Mouse (Mus musculus) layer of hippocampus, adult 2 months (tissue): ENCODE data around the gene Pde4d. TPM values are rescaled to one million over a fixed set of nuclear protein-coding genes. Genes with fewer than 3 reads are reported as not detected.

Experiments used
- DNase-seq, 2 experiments: peaks; one replicate each; pipeline ENCODE4 v3.0.0; 2022; ENCODE audit warnings: low spot score in 2 of 2
- H3K27ac ChIP-seq: fragments of 200-600 bp; 2 replicates; pipeline ENCODE4 v1.8.1; 2022
- H3K4me3 ChIP-seq: fragments of 200-600 bp; 2 replicates; pipeline ENCODE4 v1.8.1; 2022; ENCODE audit warnings: mild to moderate bottlenecking
- CTCF ChIP-seq: fragments of 200-600 bp; conservative IDR thresholded peaks from 2 replicates; pipeline ENCODE4 v1.8.1; 2022; ENCODE audit warnings: antibody characterized with exemption, mild to moderate bottlenecking, moderate library complexity
- total RNA-seq, 2 experiments: library from RNA; stranded (reverse); gene quantifications; 2 replicates each; pipeline ENCODE4 v1.2.3; 2021

Gene Pde4d
- total RNA-seq, 2 experiments from 2014 or later: 72.2 to 73.8 TPM

DNA sequence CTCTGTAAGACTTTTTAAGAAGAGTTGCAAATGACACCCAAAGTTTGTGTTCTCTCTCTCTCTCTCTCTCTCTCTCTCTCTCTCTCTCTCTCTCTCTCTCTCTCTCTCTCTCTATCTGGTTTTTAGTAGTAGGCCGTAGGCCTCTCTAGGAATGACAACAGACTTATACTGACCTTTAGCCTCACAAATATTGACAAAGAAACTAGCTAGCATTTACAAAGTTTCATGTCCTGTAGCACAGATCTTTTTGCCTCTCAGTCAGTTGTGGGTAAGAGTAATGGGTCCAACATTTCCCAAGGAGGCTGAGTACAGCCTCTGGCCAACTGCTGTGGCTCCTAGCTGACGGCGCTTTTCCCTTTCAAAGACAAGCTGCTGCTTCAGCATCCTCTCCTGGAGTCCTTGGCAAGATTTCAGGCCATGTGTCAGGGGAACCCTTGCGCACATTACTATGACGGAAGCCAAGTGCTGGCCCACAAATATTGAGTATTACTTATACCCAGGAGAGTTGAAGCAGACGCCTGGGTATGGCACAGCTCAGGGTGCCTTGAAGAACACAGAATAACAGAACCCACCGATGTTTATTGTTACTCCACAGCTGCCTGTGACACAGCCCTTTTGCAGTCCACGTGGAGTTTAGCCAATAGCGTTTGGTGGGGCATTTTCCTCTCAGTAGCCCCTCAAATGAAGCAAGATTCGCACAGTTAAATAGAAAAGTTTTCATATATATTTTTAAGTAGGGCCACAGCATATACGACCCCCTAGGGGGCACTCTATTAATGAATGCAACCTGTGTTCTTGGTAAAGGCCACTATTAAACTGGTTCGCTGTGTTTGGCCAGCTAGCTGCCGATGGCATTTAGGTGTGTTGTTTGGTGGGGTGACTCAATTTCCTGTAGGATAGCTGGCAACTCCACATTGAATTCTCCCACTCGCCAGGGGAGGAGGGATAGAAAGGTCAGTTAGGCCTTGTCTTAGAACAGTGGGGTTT is 1450.0 kb downstream of the Pde4d start:
- H3K27ac ChIP-seq: no peak overlapping the region
- peak; percentile 40 for TF ChIP-seq CTCF
- DNase-seq: no peak
- no peak overlapping the region for H3K4me3 ChIP-seq

DNA sequence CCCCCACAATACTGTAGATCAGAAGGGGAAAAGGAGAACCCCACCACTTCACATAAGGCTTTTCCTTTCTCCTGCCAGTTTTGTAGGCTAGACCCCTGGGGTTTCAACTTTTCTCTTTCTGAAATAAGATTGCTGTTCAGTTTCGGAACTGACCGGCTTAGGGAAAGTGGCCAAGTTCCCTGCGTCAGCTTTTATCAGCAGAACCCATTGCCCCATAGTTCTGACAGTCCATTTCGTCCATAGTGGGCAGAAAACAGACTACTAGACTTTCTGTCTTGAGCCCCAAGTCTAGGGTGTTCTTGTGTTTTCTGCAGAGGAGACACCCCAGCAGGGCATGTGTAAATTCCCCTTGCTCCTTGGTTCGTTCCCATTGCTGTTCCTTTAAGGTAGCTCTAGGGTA is 1452.1 kb downstream of the Pde4d start:
- H3K27ac ChIP-seq: no peak overlapping the region
- no peak for DNase-seq
- peak overlapping the region; percentile 83 for H3K4me3 ChIP-seq
- TF ChIP-seq CTCF: no peak

DNA sequence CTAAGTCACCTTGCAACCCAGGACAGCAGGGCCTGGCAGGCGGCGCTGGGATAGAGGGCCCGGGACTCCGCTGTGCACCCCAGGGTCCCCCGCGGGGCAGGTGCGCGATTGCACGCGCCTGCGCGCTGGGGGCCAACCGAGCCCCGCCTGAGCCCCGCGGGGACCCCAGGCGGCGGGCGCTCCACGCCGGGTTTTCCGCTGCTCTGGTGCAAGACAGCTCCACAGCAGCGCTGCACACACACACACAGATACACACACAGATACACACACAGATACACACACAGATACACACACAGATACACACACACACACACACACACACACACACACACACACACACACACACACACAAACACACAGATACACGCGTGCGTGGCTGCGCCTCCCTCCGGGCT is 1452.7 kb downstream of the Pde4d start:
- peak overlapping the region; percentile 79; the same call in 1 of the 2 replicates for H3K27ac ChIP-seq
- H3K4me3 ChIP-seq: peak overlapping the region; percentile 83
- peak; percentile 24 to 26 for DNase-seq

DNA sequence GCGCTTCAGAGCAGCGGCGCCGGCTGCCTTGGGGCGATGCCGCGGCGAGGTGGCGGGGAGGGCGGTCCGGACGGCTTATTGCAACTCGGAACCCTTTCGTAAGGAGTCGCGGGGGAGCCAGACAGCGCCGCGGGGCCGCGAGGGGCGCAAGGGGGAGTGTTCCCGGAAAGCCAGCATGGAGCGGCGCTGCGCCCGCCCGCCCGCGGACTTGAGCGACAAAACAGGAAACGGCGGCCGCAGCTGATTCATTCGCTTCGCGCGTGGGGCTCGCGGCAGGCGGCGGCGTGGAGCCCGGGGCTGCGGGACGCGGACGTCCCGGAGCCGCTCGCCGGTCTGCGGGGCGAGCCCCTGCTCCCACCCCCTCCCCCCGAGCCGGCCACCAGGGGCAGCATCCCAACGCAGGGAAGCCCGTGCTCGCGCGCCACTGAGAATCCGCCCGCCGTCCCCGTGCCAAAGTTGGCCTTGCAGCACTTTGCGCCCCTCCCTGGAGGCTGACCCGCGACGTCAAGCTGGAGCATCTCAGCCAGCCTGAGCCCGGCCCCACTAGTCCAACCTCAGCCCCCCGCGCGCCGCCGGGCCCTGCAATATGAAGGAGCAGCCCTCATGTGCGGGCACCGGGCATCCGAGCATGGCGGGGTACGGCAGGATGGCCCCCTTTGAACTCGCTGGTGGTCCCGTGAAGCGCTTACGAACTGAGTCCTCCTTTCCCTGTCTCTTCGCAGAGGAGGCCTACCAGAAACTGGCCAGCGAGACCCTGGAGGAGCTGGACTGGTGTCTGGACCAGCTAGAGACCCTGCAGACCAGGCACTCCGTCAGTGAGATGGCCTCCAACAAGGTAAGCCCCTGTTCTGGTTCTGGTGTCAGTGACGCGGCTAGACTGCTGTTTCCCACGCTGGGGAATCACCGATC is 1453.4 kb downstream of the Pde4d start:
- DNase-seq: peak; percentile 31 to 57
- peak; percentile 69 for TF ChIP-seq CTCF
- H3K4me3 ChIP-seq: peak overlapping the region; percentile 83
- peak overlapping the region; percentile 79 for H3K27ac ChIP-seq

DNA sequence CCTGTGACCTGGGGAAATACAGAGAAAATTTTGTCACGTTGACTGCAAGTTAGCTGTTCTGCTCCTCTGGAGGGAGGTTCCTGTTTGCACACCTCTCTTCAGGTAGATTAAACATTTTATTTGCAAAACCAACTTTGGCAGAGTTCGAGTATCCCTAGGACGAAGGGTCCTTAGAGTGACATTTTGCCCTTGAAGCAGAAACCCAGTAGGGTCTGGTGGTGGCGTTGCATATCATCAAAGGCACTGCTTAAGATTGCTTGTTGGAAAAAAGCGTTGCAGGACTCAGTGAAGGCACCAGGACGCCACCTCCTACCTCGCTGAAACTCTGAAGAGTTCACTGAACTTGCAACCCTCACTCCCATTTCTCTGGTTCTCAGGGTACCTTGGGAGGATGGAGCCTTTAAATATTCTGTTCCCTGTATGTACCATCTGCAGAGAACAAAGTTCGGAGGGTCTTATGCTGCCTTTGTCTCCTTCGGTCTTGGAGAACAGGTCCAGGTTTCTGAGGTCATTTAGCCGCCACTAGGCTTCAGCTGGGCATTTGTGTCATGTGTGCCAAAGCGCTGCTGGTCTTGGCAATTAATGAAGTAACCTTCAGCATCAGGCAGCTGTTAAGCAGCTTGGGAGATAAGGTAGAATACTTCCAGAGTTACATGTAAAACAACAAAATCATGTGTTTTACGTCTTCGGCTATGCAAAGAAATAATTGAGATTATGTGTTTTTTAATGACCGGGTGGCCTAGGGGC is 1454.2 kb downstream of the Pde4d start:
- DNase-seq: no peak
- TF ChIP-seq CTCF: no peak

DNA sequence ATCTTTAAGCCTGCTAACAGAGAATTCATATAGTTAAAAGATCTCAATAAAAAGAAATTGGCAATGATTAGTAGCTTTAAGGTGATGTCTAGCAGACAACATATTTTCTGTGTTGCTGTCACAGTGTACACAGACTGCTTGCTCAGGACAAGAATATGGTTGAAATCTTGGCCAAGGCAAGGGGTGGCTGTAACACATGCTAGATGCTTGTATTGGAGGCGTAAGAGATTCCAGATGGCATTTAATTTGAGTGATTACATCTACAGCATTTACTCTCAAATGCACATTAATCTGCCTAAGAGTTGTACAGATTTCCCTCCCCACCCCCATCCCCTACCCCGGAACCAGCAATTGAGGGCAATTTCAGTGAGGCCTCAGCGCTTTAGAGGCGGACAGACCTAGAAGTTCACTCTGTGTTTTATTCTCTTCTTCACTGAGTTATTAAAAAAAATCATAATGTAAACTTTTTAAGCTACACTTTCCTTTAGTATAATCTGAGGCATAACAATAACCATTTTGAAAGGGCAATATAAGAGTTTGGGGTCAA is 1456.7 kb downstream of the Pde4d start:
- Histone ChIP-seq H3K4me3 (no peak overlapping the region), H3K27ac (no peak overlapping the region)
- DNase-seq: no peak
- no peak for TF ChIP-seq CTCF

More for the DNA sequence above, 1454.2 kb downstream of the Pde4d start:
- peak overlapping the region; percentile 83 for H3K4me3 ChIP-seq
- peak overlapping the region; percentile 79 for H3K27ac ChIP-seq

DNA sequence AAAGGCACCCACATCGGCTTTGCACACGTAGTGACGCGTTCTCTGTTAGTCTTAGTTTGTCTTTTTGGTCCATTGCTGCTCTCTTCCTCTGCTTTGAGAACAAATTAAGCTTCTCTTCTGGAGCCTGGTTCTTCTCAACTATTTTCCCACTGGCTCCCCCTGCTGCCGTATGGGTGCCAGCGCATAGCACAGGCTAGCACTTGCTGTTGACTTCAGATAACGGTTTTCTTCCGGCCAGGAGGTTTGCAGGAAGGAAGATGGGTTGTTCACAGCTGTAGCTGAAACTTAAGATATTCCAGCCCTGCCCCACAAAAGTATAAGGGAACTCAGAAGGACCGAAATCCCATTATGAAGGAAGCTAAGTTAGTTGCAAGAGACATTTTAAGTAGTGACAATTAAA is 1457.9 kb downstream of the Pde4d start:
- peak; percentile 64 to 73 for DNase-seq
- peak; percentile 95 for TF ChIP-seq CTCF
- no peak overlapping the region for H3K27ac ChIP-seq
- no peak overlapping the region for H3K4me3 ChIP-seq

DNA sequence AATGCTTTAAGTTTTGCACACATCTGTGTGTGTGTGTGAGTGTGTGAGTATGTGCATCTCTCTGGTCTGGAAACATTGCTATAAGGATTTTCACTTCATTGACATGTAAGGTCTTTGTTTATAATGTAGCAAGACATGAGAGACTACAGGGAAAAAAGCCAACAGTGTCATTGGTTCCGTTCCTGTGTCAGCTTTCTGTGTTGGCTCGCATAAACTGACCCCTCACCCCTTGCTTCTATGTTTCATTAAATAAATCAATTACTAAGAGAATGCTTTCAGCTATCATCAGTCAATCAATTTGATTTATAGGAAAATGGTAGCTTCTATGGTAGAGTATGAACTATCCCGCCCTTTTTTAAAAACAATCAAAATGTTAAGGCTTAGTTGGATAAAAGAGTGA is 1458.6 kb downstream of the Pde4d start:
- no peak for TF ChIP-seq CTCF
- DNase-seq: no peak
- Histone ChIP-seq H3K4me3 (no peak overlapping the region), H3K27ac (no peak overlapping the region)

DNA sequence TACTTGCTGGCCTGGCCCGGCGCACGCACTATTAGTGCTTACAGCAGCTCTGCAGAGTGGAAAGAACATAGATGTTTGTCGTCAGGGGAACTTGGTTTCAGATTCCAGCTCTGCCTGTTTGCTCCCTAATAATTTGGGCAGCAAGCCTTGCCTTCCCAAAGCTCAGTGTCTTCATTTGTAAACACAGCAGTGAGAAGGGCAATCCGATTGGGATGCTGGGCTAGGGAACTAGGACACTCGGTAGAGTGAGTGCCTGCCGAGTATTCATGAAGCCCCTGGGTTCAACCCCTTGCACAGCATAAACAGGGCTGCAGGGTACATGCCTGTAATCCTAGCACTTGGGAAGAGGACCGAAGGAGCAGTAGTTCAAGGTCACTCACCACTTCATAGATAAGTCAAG is 1459.4 kb downstream of the Pde4d start:
- no peak for TF ChIP-seq CTCF
- Histone ChIP-seq H3K4me3 (no peak overlapping the region), H3K27ac (no peak overlapping the region)
- no peak for DNase-seq

DNA sequence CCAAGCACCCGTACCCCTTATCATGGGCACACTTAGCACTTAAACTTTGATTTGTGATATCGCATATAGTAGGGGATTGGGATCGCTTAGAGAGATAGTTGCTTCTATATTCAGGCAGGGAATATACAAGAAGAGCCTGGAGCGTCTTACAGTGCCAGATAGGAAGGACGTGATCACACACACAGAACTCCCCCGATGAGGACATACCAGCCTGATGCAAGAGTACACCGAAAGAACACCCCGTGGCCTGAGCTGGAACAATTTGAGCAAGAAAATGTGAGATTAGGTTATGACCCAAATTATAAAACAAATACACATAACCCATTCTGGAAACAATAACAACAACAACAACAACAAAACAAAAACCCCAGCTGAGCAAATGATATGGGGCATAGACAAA is 1461.2 kb downstream of the Pde4d start:
- no peak for TF ChIP-seq CTCF
- Histone ChIP-seq H3K4me3 (no peak overlapping the region), H3K27ac (no peak overlapping the region)
- DNase-seq: no peak

DNA sequence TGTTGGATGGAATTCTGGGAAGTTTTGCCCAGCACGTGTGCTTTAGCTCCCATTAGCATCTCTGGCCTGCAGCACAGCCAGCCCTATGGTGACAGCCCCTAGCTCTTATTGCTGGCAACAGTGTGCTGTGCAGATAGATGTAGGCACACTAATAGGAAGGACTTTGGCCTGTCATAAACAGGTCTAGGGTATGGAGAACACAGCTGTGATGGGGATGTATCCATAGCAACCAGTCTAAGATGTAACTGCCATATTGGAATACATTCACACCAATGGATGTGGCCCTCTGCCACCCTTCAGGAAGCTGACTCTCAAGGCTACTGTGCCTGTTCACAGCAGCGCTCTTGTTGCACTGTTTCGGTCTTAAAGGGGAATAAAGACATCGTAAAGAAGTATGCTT is 1462.9 kb downstream of the Pde4d start:
- no peak for TF ChIP-seq CTCF
- Histone ChIP-seq H3K27ac (no peak overlapping the region), H3K4me3 (no peak overlapping the region)
- no peak for DNase-seq

DNA sequence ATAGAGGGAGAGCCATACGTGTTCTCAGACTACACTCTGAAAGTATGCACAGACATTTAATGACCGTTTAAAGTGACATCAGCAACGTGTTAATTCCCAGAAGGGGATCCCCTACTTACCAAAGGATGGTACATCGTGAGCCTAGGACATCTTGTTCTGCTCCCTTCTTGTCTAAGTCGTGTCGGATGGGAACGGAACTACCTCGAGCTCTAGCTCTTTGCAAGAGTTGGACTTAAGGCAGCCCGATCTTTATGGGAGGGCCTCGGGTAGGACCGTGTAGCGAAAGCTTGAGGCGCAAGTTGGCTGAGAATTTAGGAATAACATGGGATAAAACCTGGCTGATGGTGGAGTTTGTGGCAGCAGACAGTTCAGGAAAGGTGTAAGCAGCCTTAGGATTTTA is 1464.5 kb downstream of the Pde4d start:
- H3K4me3 ChIP-seq: no peak overlapping the region
- no peak overlapping the region for H3K27ac ChIP-seq
- no peak for DNase-seq
- no peak for TF ChIP-seq CTCF
